Mouse (Mus musculus) gastrocnemius, adult 18-20 months (tissue): ENCODE results near the gene Ankrd33b. TPM values are rescaled to one million over a fixed set of nuclear protein-coding genes. Genes with fewer than 3 reads are reported as not detected.

ENCODE experiments used
- DNase-seq: peaks from one replicate; pipeline ENCODE4 v3.0.0; 2021; ENCODE audit warnings: low spot score
- total RNA-seq, 2 experiments: library from RNA; stranded (reverse); gene quantifications; 2 replicates each; pipeline ENCODE4 v1.2.3; 2021

The Ankrd33b gene
- total RNA-seq, 2 experiments from 2014 or later, result 16.8 to 19.0 TPM

DNA sequence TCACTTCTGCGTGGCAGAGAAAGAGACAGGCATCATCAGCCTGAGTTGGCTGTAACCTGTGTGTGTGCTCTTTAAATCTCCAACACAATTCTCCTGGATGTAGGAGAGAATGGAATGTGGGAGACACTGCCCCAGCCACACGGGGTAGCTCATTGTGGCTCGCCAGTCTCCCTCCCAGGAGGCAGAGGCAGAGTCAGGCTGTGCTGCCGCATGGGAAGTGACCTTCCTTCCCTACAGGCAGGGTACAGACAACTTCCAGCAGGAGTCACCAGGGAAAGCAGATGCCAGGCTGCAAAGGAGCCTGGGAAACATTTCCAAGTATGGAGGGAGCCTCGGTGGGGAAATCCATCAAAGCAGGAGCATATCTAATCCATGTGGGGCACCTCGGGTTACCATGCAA, 62.3 kb downstream of the Ankrd33b start:
- DNase-seq, result no peak

GRCm38 (mm10) chr15:31304302-31304701, 63.2 kb downstream of the Ankrd33b start:
- DNase-seq, result no peak

- DNase-seq, result no peak
Measured at GRCm38 (mm10) chr15:31302293-31302990, 65.1 kb downstream of the Ankrd33b start.

DNA sequence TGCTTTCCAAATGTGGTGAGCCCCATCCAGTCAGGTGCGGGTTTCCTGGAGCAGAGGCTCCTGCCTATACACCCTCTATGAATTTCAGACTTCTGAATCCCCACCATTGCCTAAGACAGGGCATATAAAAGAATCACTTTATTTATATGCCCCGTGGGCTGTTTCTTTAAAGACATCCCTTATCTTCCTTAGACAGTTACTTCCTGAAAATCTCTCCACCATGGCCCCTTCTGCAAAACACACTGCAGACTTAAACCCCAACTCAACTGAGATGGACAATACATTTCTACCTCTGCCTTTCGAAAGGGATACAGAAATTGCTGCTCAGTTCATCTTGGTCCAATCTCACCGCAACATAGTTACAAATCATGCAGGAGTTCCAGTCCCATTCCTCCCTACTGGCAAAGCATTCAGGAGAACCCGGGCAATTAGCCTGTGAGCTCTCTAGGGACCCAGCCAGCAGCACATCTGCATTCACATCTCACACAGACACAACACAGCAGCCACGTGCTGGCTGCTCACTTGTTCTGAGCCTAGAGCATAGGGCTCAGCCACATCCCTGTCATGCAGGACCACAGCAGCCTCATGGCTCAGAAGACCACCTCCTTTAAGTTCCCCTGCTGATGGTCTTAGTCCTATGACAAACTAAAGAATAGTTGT, 68.1 kb downstream of the Ankrd33b start:
- DNase-seq, result peak; percentile 21

GRCm38 (mm10) chr15:31297777-31298137, 69.8 kb downstream of the Ankrd33b start:
- no peak for DNase-seq

DNA sequence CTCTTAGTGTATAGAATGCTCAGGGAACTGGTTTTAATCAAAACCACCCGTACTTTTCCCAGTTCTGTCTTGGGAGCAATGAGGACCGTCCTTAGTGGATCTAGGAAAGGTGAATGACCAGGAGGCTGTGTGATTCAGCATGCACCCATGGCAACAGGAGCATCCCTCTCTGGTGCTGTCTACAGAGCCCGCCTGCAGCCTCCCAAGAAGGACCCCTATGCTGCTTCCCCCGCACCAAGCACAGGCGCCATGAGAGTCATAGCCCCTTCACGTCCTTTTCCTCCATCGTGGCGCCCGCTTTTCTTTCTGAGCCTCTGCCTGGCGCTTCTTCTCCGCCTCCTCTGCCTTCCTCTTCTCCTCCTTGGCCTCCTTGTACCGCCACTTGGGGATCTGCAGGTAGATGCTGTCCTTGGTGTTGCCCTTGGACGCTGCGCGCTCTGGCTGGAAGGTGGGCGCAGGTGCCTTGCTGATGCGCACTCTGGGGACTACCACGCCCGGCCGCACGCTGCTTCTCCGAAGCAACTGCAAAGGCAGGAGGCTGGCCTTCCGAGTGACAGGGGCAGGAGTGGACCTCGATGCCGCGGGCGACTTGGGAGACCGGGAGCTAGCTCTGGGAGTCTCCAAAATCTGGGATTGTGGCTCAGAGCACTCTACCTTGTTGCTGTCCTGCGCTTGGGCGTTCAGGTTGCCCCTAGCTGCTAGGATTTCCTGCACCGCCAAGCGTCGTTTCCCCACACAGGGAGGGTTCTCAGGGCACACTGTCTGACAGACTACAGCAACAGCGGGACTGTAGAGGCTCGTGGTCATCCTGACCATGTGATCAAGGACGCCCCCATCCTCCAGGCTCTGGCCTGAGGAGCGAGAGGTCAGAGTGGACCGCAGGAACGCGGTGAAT, 70.4 kb downstream of the Ankrd33b start:
- DNase-seq, result no peak

- DNase-seq, result no peak
Measured at GRCm38 (mm10) chr15:31294311-31294710, 73.2 kb downstream of the Ankrd33b start.

GRCm38 (mm10) chr15:31292627-31293026, 74.9 kb downstream of the Ankrd33b start:
- no peak for DNase-seq

- no peak for DNase-seq
Measured at GRCm38 (mm10) chr15:31285695-31286094, 81.8 kb downstream of the Ankrd33b start.

- DNase-seq, result no peak
Measured at GRCm38 (mm10) chr15:31284922-31285631, 82.4 kb downstream of the Ankrd33b start.

- no peak for DNase-seq
Measured at GRCm38 (mm10) chr15:31284142-31284541, 83.4 kb downstream of the Ankrd33b start.

- DNase-seq, result no peak
Measured at GRCm38 (mm10) chr15:31282353-31282752, 85.2 kb downstream of the Ankrd33b start.

DNA sequence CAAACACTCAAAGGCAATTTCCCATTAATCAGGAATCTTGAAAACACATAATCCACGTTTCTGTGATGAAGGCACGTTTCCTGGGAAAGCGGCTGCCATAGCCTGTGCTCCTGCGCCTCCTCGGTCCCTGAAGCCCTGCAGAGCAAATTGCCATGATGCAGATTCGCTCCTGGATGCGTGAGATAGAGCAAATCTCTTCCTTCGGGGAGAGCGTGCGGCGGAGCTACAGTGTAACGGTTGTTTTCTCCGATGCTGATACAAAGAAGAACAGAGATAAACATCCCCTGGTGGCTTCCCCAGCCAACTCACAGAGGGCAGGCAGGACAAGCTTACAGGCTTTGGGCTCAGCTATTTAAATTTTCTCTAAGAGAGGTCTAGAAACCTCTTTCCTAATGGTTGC, 85.7 kb downstream of the Ankrd33b start:
- no peak for DNase-seq

DNA sequence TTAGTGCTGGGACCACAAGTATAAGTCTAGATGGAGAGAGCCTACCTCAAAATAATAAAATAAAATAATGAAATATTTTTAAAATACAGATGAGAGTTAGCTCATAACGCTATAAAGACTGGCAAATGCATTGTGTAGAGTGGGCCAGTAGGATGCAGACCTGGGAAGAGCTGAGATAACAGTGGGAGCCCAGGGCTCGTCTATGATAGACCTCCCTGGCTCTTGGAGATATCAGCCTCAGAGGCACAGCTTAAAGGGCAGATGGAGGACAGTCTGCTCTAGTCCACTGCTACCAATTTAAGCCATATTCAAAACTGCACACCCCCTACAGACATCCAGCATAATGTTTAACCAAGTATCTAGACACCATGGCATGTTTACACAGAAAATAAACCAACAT, 86.8 kb downstream of the Ankrd33b start:
- DNase-seq, result no peak

DNA sequence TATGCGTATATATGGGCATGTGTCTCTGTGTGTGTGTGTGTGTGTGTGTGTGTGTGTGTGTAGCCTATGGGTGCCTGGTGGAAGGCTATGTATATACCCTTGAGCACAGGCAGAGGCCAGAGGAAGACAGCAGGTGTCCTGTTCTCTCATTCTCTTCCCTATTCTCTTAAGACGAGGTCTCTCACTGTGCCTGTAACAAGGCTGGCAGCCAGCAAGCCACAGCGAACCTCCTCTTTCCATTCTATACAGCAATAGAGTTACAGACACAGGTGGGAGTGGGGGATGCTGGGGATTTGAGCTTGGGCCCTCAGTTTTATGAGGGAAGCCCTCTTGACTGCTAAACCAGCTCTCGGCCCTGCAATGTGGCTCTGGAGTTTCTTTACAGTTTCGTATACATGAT, 87.5 kb downstream of the Ankrd33b start:
- no peak for DNase-seq

- no peak for DNase-seq
Measured at GRCm38 (mm10) chr15:31279577-31280004, 87.9 kb downstream of the Ankrd33b start.

GRCm38 (mm10) chr15:31279120-31279519, 88.4 kb downstream of the Ankrd33b start:
- DNase-seq, result no peak

DNA sequence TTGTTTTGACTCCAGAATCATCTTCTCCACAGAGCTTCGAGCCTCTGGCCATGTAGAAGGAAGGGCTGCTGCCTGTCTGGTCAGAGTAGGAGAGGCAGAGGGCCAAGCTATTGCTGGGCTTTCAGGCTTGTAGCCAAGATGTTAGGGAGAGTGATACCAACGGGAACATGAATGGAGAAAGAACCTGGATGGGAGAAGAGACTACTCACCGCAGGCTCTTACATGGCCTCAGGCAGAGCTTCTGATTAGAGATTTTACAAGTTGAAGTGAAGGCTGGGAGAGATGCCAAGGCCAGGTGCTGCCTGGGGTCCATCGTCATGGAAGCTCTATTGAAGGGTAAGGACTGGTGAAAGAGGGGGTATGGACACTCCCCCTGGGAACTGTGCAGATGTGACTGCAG, 89.4 kb downstream of the Ankrd33b start:
- no peak for DNase-seq

GRCm38 (mm10) chr15:31273509-31273908, 94.0 kb downstream of the Ankrd33b start:
- no peak for DNase-seq

GRCm38 (mm10) chr15:31272695-31273094, 94.8 kb downstream of the Ankrd33b start:
- no peak for DNase-seq

GRCm38 (mm10) chr15:31269558-31269957, 98.0 kb downstream of the Ankrd33b start:
- DNase-seq, result no peak

DNA sequence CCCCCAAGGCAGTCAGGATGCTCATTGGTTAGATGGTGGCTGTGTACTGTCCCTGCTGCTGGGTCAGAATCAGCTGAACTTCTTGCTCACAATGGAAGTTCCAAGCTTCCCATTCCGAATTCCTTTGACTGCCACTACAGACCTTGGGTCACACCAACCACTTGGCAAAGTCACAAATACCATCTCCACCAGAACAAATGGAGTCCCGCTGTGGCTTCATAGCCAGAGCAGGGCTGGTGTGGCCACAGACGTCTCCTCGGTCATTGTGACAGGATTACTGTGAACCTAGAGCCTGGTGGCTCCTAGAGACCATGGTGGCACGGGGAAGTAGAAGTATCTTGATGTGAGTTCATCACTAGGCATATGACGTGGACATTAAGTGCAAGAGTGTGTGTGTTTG, 99.4 kb downstream of the Ankrd33b start:
- no peak for DNase-seq
